Mouse (Mus musculus): ENCODE measurements at regions not wholly inside any gene's neighbourhood (a gene's known extent, or its start where the extent isn't known, plus 50 kb on each side); places are given as distances from the start of the nearest gene placed in this dataset.

DNA sequence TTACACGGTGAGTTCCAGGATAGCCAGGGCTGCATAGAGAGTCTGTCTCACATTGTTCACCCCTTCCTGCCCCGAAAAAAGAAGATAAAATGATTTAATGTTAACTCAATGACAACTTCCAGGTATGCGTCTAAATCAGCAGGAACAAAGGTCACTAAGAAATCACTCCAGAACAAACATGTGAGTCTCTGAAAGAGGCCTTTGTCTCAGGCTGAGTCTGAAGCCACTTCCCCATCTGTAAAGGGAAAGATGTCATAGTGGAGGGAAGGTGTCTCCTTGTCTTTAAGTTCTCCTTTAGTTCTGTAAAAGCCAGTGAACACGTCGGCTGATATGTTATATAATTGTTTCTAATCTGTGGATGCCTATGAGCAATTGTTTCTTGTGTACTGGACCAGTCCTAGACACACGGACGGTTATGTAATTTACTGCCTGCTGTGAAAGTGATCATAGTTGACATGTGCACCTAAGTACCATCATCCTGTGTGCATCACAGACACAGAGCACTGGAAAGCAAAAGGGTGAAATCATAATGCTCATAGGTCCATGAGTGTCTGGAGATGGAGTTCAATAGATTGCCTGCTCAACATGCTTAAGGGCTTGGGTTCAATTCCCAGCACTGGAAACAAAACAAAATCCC lies 76.3 kb downstream of the Asb13 start:
- in situ Hi-C loops (cut with MseI, MboI) = no loop called here

DNA sequence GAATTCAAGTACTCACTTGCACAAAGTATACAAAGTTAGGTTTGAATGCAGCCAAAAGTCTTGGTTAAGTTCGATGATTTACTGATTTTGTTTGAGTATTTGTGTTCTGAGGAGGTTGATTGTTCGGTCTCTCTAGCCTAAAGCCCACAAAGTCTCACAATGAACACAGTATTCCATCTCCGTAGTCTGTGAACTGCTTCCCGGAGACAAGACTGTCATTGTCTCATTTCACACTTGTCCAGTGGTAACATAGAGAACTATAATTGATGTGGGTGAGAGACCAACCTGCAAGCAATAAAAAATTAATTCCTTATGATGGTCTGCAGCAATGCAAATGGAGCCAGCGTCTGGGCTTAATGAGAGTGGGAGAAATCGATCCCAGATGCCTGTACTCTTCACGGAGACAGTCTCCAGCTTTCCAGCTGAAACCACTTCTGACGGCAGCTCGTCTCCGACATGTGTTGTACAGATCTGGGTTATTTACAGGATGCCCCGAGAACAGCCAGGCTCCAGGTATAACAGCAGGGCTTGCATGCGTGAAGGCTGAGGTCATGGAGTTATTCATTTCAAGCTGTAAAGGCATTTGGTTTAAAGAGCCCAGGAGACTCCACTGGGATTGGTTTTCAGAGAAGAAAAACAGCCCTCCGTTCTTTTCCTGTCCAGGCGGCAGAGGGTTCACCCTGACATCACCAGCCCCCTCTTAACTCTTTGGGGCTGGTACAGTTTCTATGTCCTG lies 75.2 kb downstream of the Asb13 start:
- in situ Hi-C loops (cut with MseI, MboI) = no loop called here

Measured in mouse trophoblast stem cell (cell line).